Mouse (Mus musculus): ENCODE measurements around the gene Cic. TPM values are rescaled to one million over a fixed set of nuclear protein-coding genes. Genes with fewer than 3 reads are reported as not detected.
A peak's percentile ranks its signal among the peaks of the same experiment; 100 is the strongest.

Cic gene
- polyA plus RNA-seq, 1 experiment from 2014 or later: 36.0 TPM

DNA sequence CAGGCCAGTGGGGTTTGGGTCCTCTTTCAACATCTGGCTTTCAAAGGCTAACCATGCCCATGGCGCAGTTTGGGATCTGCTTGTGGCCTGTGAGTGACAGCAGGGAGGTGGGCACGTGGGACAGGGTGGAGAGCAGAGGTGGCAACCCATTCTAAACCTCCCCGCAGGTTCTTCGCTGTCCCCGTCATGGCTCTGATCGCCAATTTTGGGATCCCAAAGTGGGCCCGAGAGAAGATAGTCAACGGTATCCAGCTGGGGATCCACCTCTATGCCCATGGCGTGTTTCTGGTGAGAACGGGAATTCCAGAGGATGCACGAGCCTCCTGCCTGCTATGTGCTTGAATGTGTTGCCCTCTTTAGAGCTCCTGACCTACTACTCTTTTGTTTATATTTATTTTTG is 43.7 kb downstream of the Cic start:
- H3K4me1 ChIP-seq (ENCODE audit: control insufficient read depth, insufficient read depth, low read length): peaks cover 14% of the 10 kb centered on the region
- no peak overlapping the region for H3K27ac ChIP-seq (ENCODE audit: low read depth, low read length)
- no peak overlapping the region for H3K4me3 ChIP-seq (ENCODE audit: low read length)
- H3K36me3 ChIP-seq (ENCODE audit: control insufficient read depth, insufficient read depth, low read length): no peaks in the 10 kb centered on the region
- peaks cover 44% of the 10 kb centered on the region for H3K27me3 ChIP-seq (ENCODE audit: control insufficient read depth, insufficient read depth, low read length)
- 83% methylated on average over 11 of the region's 11 CpGs for WGBS
- H3K4me2 ChIP-seq (replicated peaks; ENCODE audit: low read depth, low read length): no peak overlapping the region
- ATAC-seq (ENCODE audit: low FRiP score, low TSS enrichment): no peak
- H3K9ac ChIP-seq (ENCODE audit: low read depth, low read length): no peak overlapping the region
- H3K9me3 ChIP-seq (ENCODE audit: control insufficient read depth, low read length): no peaks in the 10 kb centered on the region

DNA sequence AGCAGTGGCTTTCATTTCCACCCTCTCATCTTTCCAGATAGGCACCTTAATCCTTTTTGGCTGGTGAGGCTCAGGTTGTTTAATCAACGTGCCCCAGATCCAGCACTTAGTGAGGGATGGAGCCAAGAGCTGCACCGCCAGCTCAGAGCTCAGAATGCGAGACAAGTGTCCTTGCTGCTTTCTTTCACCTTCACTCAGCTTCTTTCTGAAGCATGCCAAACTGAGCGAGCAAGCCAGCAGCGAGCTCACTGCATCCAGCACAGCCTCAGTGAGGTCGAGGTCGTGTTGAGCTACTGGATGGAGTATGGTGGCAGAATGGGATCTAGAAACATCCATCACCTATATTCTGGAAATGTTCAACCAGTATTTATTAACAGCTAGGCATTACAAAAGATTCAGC is 45.8 kb downstream of the Cic start:
- Histone ChIP-seq H3K4me3 (ENCODE audit: low read length) (no peak overlapping the region), H3K27me3 (ENCODE audit: control insufficient read depth, insufficient read depth, low read length) (peaks cover 39% of the 10 kb centered on the region), H3K4me2 (replicated peaks; ENCODE audit: low read depth, low read length) (no peak overlapping the region), H3K4me1 (ENCODE audit: control insufficient read depth, insufficient read depth, low read length) (peaks cover 22% of the 10 kb centered on the region), H3K9ac (ENCODE audit: low read depth, low read length) (no peak overlapping the region), H3K9me3 (ENCODE audit: control insufficient read depth, low read length) (no peaks in the 10 kb centered on the region), H3K27ac (ENCODE audit: low read depth, low read length) (no peak overlapping the region), H3K36me3 (ENCODE audit: control insufficient read depth, insufficient read depth, low read length) (no peaks in the 10 kb centered on the region)
- no peak for ATAC-seq (ENCODE audit: low FRiP score, low TSS enrichment)
- WGBS: 49% methylated on average over 7 of the region's 7 CpGs

DNA sequence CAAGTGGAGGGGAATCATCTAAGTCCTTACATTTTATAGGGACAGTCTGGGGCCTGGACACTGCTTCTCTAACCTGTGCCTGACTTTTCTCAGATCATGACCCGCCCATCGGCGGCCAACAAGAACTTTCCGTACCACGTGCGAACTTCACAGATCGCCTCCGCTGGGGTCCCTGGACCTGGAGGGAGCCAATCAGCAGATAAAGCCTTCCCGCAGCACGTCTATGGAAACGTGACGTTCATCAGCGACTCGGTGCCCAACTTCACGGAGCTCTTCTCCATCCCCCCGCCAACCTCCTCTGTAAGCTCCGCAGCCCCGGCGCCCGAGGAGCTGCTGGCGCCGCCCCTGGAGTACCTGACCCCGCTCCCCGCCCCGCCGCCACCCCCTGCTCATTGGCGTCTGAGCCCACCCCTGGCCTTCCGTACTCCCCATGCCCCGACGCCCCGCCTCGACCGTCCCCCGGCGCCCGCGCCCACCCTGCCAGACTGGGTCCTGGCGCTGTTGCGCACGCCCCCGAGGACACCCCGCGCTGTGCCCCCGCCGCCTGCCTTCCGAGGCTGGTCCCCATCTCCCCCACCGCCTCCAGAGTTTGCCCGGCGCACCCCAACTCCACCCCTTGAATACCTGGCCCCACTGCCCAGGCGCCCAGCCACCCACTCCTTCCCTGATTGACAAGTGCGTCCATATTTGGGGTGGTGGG is 47.3 kb downstream of the Cic start:
- Histone ChIP-seq H3K9ac (ENCODE audit: low read depth, low read length) (peak overlapping the region; percentile 50; the same call in 1 of the 2 replicates), H3K9me3 (ENCODE audit: control insufficient read depth, low read length) (no peaks in the 10 kb centered on the region), H3K27ac (ENCODE audit: low read depth, low read length) (no peak overlapping the region), H3K4me1 (ENCODE audit: control insufficient read depth, insufficient read depth, low read length) (peaks cover 24% of the 10 kb centered on the region), H3K4me3 (ENCODE audit: low read length) (peak overlapping the region; percentile 46), H3K4me2 (replicated peaks; ENCODE audit: low read depth, low read length) (peak overlapping the region; percentile 86), H3K27me3 (ENCODE audit: control insufficient read depth, insufficient read depth, low read length) (peaks cover 39% of the 10 kb centered on the region), H3K36me3 (ENCODE audit: control insufficient read depth, insufficient read depth, low read length) (no peaks in the 10 kb centered on the region)
- no peak for ATAC-seq (ENCODE audit: low FRiP score, low TSS enrichment)
- WGBS: 2% methylated on average over 50 of the region's 51 CpGs

DNA sequence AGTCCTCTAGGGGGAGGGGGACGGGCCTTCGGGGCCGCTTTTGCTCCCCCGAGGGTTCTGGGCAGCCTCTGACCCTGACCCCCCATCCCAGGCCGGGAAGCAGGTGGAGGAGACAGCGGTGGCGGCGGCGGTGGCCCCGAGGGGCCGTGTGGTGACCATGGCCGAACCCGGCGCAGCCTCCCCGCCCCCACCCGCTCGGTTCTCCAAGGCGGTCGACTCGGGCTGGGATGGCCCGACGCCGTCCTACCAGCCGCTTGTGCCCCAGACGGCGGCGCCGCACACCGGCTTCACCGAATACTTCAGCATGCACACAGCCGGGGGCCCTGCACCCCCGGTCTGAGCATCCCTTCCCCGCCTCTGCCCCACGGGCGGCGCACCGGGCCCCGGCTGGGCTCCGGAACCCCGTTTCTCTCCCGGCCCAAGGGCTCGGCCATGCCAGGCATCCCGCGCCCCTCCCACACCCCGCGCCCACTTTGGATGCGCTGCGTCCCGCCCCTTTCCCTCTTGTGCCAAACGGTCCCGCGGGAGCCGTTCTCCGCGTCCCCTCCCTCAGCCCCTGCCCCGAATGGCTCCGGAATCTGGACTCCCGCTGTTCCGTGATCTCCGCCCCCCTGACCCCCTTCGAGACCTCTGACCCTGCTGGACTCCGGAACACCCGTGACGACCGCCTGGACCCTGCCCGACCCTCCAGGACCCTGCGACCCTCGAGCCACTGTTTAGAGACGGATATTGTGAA is 48.0 kb downstream of the Cic start:
- ATAC-seq (ENCODE audit: low FRiP score, low TSS enrichment): no peak
- H3K9me3 ChIP-seq (ENCODE audit: control insufficient read depth, low read length): no peaks in the 10 kb centered on the region
- H3K4me2 ChIP-seq (replicated peaks; ENCODE audit: low read depth, low read length): peak overlapping the region; percentile 86
- H3K27me3 ChIP-seq (ENCODE audit: control insufficient read depth, insufficient read depth, low read length): peaks cover 39% of the 10 kb centered on the region
- peak overlapping the region; percentile 50 for H3K9ac ChIP-seq (ENCODE audit: low read depth, low read length)
- H3K27ac ChIP-seq (ENCODE audit: low read depth, low read length): no peak overlapping the region
- no peaks in the 10 kb centered on the region for H3K36me3 ChIP-seq (ENCODE audit: control insufficient read depth, insufficient read depth, low read length)
- H3K4me1 ChIP-seq (ENCODE audit: control insufficient read depth, insufficient read depth, low read length): peaks cover 24% of the 10 kb centered on the region
- peak overlapping the region; percentile 46 for H3K4me3 ChIP-seq (ENCODE audit: low read length)
- WGBS: under 1% methylated on average over 61 of the region's 69 CpGs

DNA sequence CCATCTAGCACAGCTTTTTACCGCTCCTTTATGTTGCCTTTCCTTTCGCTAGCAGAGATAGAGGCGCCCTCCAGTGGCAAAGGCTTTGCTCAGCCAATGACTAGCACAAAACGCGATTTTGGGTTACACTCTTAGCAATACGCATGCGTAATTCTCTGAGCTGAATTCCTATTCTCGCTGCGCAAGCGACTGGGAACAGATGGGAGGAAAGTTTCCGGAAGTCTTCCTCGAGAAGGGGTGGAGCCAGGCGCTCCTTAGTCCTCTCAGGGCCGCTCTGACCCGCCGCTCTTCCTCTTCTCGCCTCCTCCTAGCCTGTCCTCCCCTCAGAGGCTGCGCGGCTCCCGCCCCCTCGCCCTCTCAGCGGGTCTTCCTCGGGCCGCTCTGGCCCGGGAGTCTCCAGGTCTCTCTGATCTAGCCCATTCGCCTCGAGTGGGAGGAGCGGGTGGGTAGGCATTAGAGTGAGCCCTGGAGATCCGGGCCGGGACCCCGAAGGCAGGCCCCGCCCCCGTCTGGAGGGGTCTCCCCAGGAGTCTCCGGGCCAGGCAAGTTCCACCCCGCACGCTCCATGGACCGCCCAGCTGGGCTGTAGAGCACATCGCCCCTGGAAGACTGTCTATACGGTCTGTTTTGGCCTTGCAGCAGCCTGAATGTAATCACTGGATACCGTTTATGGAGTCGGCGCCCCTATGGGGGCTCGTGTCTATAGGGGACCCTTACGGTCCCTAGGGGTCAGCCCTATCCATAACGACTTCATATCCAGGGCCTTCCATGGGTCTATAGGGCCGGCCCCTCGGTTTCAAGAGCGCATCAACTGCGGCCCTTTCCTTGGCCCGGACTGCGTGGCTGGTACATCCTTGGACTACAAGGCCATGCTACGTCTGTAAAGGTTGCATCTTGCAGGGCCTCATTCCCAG is 49.3 kb downstream of the Cic start, which contains the start of gene Megf8:
Gene Megf8, plus strand, starts transcription at position 633 of the 914 bp plus-strand sequence.
- Histone ChIP-seq H3K4me2 (replicated peaks; ENCODE audit: low read depth, low read length) (peak within 1 kb of the TSS; percentile 99), H3K36me3 (ENCODE audit: control insufficient read depth, insufficient read depth, low read length) (no peaks in the 10 kb centered on the region), H3K9me3 (ENCODE audit: control insufficient read depth, low read length) (no peaks in the 10 kb centered on the region), H3K9ac (ENCODE audit: low read depth, low read length) (peak within 1 kb of the TSS; percentile 81), H3K27me3 (ENCODE audit: control insufficient read depth, insufficient read depth, low read length) (peaks cover 37% of the 10 kb centered on the region), H3K27ac (ENCODE audit: low read depth, low read length) (peak within 1 kb of the TSS; percentile 88), H3K4me1 (ENCODE audit: control insufficient read depth, insufficient read depth, low read length) (peaks cover 31% of the 10 kb centered on the region), H3K4me3 (ENCODE audit: low read length) (peak within 1 kb of the TSS; percentile 71)
- WGBS: under 1% methylated on average over 52 of the region's 52 CpGs
- peak; percentile 99 for ATAC-seq (ENCODE audit: low FRiP score, low TSS enrichment)

DNA sequence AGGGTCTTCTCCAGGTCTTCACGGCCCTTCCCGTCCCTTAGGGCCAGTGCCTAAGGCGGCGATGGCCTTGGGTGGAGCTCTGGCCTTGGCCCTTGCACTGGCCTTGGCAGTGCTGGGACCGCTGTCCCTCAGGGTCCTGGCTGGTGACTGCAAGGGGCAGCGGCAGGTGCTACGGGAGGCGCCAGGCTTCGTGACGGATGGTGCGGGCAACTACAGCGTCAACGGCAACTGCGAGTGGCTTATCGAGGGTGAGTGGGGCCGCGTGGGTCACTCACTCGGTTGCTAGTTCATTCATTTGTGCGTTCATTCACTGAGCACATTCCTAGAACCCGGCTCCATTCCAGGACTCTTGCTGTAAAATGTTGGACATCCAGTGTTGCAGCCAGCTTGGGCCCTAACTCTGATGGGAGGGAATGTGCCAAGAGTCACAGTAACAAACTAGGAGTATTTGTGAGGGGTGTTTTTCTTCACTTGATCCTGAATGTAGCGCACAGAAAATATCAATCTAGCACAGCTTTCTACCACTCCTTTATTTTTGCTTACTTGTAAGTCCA is 50.0 kb downstream of the Cic start:
- H3K9me3 ChIP-seq (ENCODE audit: control insufficient read depth, low read length): no peaks in the 10 kb centered on the region
- peak overlapping the region; percentile 71 for H3K4me3 ChIP-seq (ENCODE audit: low read length)
- WGBS: 12% methylated on average over 21 of the region's 21 CpGs
- peak overlapping the region; percentile 88 for H3K27ac ChIP-seq (ENCODE audit: low read depth, low read length)
- ATAC-seq (ENCODE audit: low FRiP score, low TSS enrichment): no peak
- peak overlapping the region; percentile 99 for H3K4me2 ChIP-seq (replicated peaks; ENCODE audit: low read depth, low read length)
- peaks cover 30% of the 10 kb centered on the region for H3K27me3 ChIP-seq (ENCODE audit: control insufficient read depth, insufficient read depth, low read length)
- H3K9ac ChIP-seq (ENCODE audit: low read depth, low read length): peak overlapping the region; percentile 81
- no peaks in the 10 kb centered on the region for H3K36me3 ChIP-seq (ENCODE audit: control insufficient read depth, insufficient read depth, low read length)
- peaks cover 35% of the 10 kb centered on the region for H3K4me1 ChIP-seq (ENCODE audit: control insufficient read depth, insufficient read depth, low read length)

DNA sequence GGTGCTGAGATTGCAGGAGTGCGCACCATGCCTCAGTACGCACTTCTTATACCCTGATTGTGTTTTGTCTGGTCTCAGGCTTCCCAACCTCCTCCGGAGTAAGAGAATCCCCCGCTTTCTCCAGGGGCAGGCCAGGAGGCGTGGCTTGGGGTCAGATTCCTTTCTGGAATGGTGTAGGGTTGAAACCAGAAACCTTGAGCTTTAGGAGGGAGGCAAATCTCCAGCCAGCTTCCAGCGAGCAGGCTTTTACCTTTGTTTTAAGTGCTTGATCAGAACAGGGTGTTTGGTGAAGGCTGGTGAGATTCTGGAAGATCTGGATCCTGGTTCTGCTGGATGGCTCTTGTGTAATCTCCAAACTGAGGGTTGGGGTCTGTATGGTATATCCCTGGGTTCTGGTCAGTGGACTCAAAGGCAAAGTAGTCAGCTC is 54.6 kb downstream of the Cic start:
- Histone ChIP-seq H3K9ac (ENCODE audit: low read depth, low read length) (peak overlapping the region; percentile 25; the same call in 1 of the 2 replicates), H3K4me3 (ENCODE audit: low read length) (peak overlapping the region; percentile 23), H3K36me3 (ENCODE audit: control insufficient read depth, insufficient read depth, low read length) (no peaks in the 10 kb centered on the region), H3K27ac (ENCODE audit: low read depth, low read length) (peak overlapping the region; percentile 96), H3K4me2 (replicated peaks; ENCODE audit: low read depth, low read length) (peak overlapping the region; percentile 35; the same call in 1 of the 2 replicates), H3K9me3 (ENCODE audit: control insufficient read depth, low read length) (no peaks in the 10 kb centered on the region), H3K4me1 (ENCODE audit: control insufficient read depth, insufficient read depth, low read length) (peaks cover 21% of the 10 kb centered on the region), H3K27me3 (ENCODE audit: control insufficient read depth, insufficient read depth, low read length) (no peaks in the 10 kb centered on the region)
- ATAC-seq (ENCODE audit: low FRiP score, low TSS enrichment): peak; percentile 90
- WGBS: 4% methylated on average over 6 of the region's 6 CpGs

DNA sequence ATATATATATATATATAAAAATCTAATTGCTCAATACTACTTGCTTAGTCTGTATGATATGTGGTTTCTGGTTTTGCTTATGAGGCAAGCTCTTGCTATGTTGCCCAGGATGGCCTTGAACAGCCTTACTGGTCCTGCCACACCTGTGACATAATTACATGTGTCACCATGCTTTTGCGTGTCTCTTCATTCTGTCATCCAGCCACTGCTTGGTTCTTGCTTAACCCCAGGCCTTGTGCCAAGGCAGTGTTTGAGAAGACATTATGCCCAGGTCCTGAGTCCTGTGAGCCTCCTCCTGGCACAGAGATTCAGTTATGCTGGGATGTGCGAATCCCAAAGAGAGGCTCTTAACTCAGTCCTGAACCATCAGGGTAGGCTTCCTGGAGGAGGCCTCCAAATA is 55.7 kb downstream of the Cic start:
- WGBS: 96% methylated on average over 2 of the region's 2 CpGs
- Histone ChIP-seq H3K27ac (ENCODE audit: low read depth, low read length) (no peak overlapping the region), H3K4me2 (replicated peaks; ENCODE audit: low read depth, low read length) (no peak overlapping the region; the same call in 1 of the 2 replicates), H3K36me3 (ENCODE audit: control insufficient read depth, insufficient read depth, low read length) (peaks cover under 1% of the 10 kb centered on the region; the same call in 1 of the 2 replicates), H3K9ac (ENCODE audit: low read depth, low read length) (no peak overlapping the region), H3K9me3 (ENCODE audit: control insufficient read depth, low read length) (no peaks in the 10 kb centered on the region), H3K27me3 (ENCODE audit: control insufficient read depth, insufficient read depth, low read length) (no peaks in the 10 kb centered on the region), H3K4me3 (ENCODE audit: low read length) (no peak overlapping the region), H3K4me1 (ENCODE audit: control insufficient read depth, insufficient read depth, low read length) (peaks cover 14% of the 10 kb centered on the region)
- no peak for ATAC-seq (ENCODE audit: low FRiP score, low TSS enrichment)

Data from kidney, embryonic 14.5 days (tissue).